10 mouse cellular contexts compared by ENCODE assay signal in genomic region chr9:34489760-34490159, GRCm38 (mm10). TPM values are rescaled to one million over a fixed set of nuclear protein-coding genes. Genes with fewer than 3 reads are reported as not detected.
A peak's percentile ranks its signal among the peaks of the same experiment; 100 is the strongest.
DNase-seq lines count a peak whose midpoint lies in the region; ATAC-seq and TF ChIP-seq lines count a peak whose summit lies in the region.
"Had no signal": no experiment of that assay in that cellular context is flagged by ENCODE, and none has a peak within 500 bp of the region (broad histone marks: within the 10 kb centered on the region; RNA-seq: fewer than 3 reads in every experiment).

No protein-coding gene starts in this region.

- intact Hi-C loops in left cerebral cortex, postnatal 10 days (cut with DNase I) = loop anchor here (2.0 to 10.0 kb wide), 7 partner anchors 175 to 1229 kb away; no protein-coding TSS in a partner anchor

- H3K27ac ChIP-seq in heart, embryonic 11.5 days (ENCODE audit: low read depth, low read length) = no peak overlapping the region
- H3K27ac ChIP-seq in lung, postnatal 0 days (ENCODE audit: low read length) = no peak overlapping the region
- H3K27ac ChIP-seq in limb, embryonic 13.5 days = no peak overlapping the region

- H3K9ac ChIP-seq in heart, embryonic 11.5 days (ENCODE audit: low read depth, low read length) = no peak overlapping the region
- H3K9ac ChIP-seq in lung, postnatal 0 days (replicated peaks; ENCODE audit: low read depth) = no peak overlapping the region
- peak overlapping the region; percentile 77 for H3K9ac ChIP-seq in limb, embryonic 13.5 days

- WGBS in heart, embryonic 11.5 days (ENCODE audit: insufficient replicate concordance) = 16% methylated on average over 5 of the region's 5 CpGs
- WGBS in lung, postnatal 0 days = 21% methylated on average over 5 of the region's 5 CpGs
- 18% methylated on average over 5 of the region's 5 CpGs for WGBS in limb, embryonic 13.5 days

- no peaks in the 10 kb centered on the region for H3K36me3 ChIP-seq in heart, embryonic 11.5 days (ENCODE audit: control insufficient read depth, insufficient read depth, low read length)
- H3K36me3 ChIP-seq in lung, postnatal 0 days (ENCODE audit: insufficient read depth, low read length) = no peaks in the 10 kb centered on the region
- no peaks in the 10 kb centered on the region for H3K36me3 ChIP-seq in limb, embryonic 13.5 days

- DNase-seq in heart, postnatal 4 days = no peak
- DNase-seq in lung, postnatal 0 days (ENCODE audit: low spot score) = no peak
- no peak for DNase-seq in lung, postnatal 25 days (ENCODE audit: low spot score)
- DNase-seq in c-Kit-positive CD71-positive TER-119-positive erythroid progenitor cells, embryonic 14.5 days (ENCODE audit: low spot score) = no peak
- DNase-seq in left cerebral cortex, postnatal 10 days (ENCODE audit: extremely low spot score in 1 of 2, low spot score in 2 of 2) = no peak
- no peak for DNase-seq in frontal cortex, postnatal 14 days (ENCODE audit: low spot score in 2 of 2)

- no peaks in the 10 kb centered on the region for H3K4me1 ChIP-seq in heart, embryonic 11.5 days (ENCODE audit: control insufficient read depth, insufficient read depth, low read length)
- peaks cover 7% of the 10 kb centered on the region; the same call in 1 of the 2 replicates for H3K4me1 ChIP-seq in lung, postnatal 0 days (ENCODE audit: insufficient read depth, low read depth, low read length)
- H3K4me1 ChIP-seq in limb, embryonic 13.5 days = peaks cover 32% of the 10 kb centered on the region

- peak overlapping the region; percentile 64 for H3K4me3 ChIP-seq in heart, embryonic 11.5 days (ENCODE audit: low read depth, low read length)
- H3K4me3 ChIP-seq in lung, postnatal 0 days (ENCODE audit: low read depth, low read length) = no peak overlapping the region
- H3K4me3 ChIP-seq in limb, embryonic 13.5 days = peak overlapping the region; percentile 69

- peaks cover 67% of the 10 kb centered on the region for H3K27me3 ChIP-seq in heart, embryonic 11.5 days (ENCODE audit: control insufficient read depth, insufficient read depth, low read length)
- H3K27me3 ChIP-seq in lung, postnatal 0 days (replicated peaks; ENCODE audit: insufficient read depth, low read length) = peaks cover 45% of the 10 kb centered on the region
- peaks cover 68% of the 10 kb centered on the region for H3K27me3 ChIP-seq in limb, embryonic 13.5 days

- H3K9me3 ChIP-seq in heart, embryonic 11.5 days (replicated peaks; ENCODE audit: control insufficient read depth, low read length) = no peaks in the 10 kb centered on the region
- no peaks in the 10 kb centered on the region for H3K9me3 ChIP-seq in lung, postnatal 0 days (ENCODE audit: low read length)
- H3K9me3 ChIP-seq in limb, embryonic 13.5 days = no peaks in the 10 kb centered on the region

- no peak for ATAC-seq in heart, embryonic 11.5 days (replicated peaks; ENCODE audit: insufficient number of reproducible peaks, low FRiP score, low TSS enrichment)
- ATAC-seq in lung, postnatal 0 days = no peak
- no peak for ATAC-seq in limb, embryonic 13.5 days (ENCODE audit: low FRiP score, low read depth)
- ATAC-seq: CD4-positive, CD25-positive, alpha-beta regulatory T cell, adult 4 months had no signal

- TF ChIP-seq EP300 in lung, postnatal 0 days (IDR thresholded peaks at IDR 0.05) = no peak

- TF ChIP-seq CTCF in lung, postnatal 0 days (IDR thresholded peaks at IDR 0.05) = no peak

- H3K4me2 ChIP-seq in heart, embryonic 11.5 days = peak overlapping the region; percentile 95
- H3K4me2 ChIP-seq in lung, postnatal 0 days (replicated peaks; ENCODE audit: low read depth, low read length) = peak overlapping the region; percentile 95
- H3K4me2 ChIP-seq in limb, embryonic 13.5 days (replicated peaks) = peak overlapping the region; percentile 75

RNA-seq across cellular contexts. Expression of gene Kirrel3, which starts 4.1 kb away (rescaled TPM):
- 0.89 and 1.0 TPM in 2 replicates for polyA plus RNA-seq in heart, embryonic 11.5 days (2014; fragmentation: Nextera tagmentation; extraction: Ambion mirVana)
- 1 to 10 TPM in 1 of 2 experiments, under 1 TPM in 1; 0.88 to 1.6 TPM for total RNA-seq in heart, postnatal 4 days (2021)
- 0.64 and 0.72 TPM in 2 replicates for polyA plus RNA-seq in lung, postnatal 0 days (2015; fragmentation: Nextera tagmentation; extraction: Ambion mirVana)
- 20.8 and 22.0 TPM in 2 replicates for polyA plus RNA-seq in limb, embryonic 13.5 days (2015; fragmentation: Nextera tagmentation; extraction: Ambion mirVana)
- total RNA-seq in left cerebral cortex, postnatal 10 days (2021) = 10 to 100 TPM; 77.0 to 80.1 TPM
- total RNA-seq: granulocyte monocyte progenitor cell, adult 5-6 weeks had no signal

Comparison
In these comparisons a context has a peak if more than half of its experiments do, and no peak if none do; other contexts are left out.
1. RNA of gene Kirrel3, which starts 4.1 kb away (polyA plus RNA-seq): 20.8 to 22.0 TPM in limb, embryonic 13.5 days; 0.89 to 1.0 TPM in heart, embryonic 11.5 days and 0.64 to 0.72 TPM in lung, postnatal 0 days; every median in the first group is over 10 times any median in the second.
2. Peak in every context shown above with its lines, with median percentiles within 50 percentile points of each other: H3K4me2 ChIP-seq.